Mouse (Mus musculus) adrenal gland, postnatal 0 days (tissue): ENCODE data around the gene Smcr8. TPM values are rescaled to one million over a fixed set of nuclear protein-coding genes. Genes with fewer than 3 reads are reported as not detected.

Experiments used
- microRNA-seq: library from miRNA; unstranded; fragments of <30 nt; microRNA quantifications from one replicate; pipeline ENCODE4, GENCODE M21; 2016; ENCODE audit warnings: borderline replicate concordance; ENCODE audit not compliant: insufficient number of aligned reads
- polyA plus RNA-seq: library from polyadenylated mRNA; unstranded; fragments of >200 nt; fragmentation: Nextera tagmentation; extraction: Ambion mirVana; gene quantifications from 2 replicates; pipeline ENCODE4 v1.2.1, GENCODE M21; 2015

The Smcr8 gene
- 1.8 and 2.3 TPM in 2 replicates for polyA plus RNA-seq

GRCm38 (mm10) chr11:60776829-60777740, at the start of gene Smcr8, which contains the start of gene Top3a:
Gene Smcr8 (plus strand): TSS chr11:60777524.
Gene Top3a (minus strand): TSS chr11:60777365.

GRCm38 (mm10) chr11:60728260-60728761, 49.0 kb upstream of the Smcr8 start, which contains the start of gene Mief2:
Gene Mief2 (plus strand): TSS chr11:60728398.

GRCm38 (mm10) chr11:60811618-60812017, 34.3 kb downstream of the Smcr8 start, which contains the start of gene Shmt1:
Gene Shmt1 (minus strand): TSS chr11:60811718.

GRCm38 (mm10) chr11:60830433-60831052, 53.2 kb downstream of the Smcr8 start, which contains the start of gene Dhrs7b:
Gene Dhrs7b (plus strand): TSS chr11:60830631.

Small RNA genes within 50 kb of the gene (microRNA-seq; reads per million reads assigned to microRNA genes)
- gene Mir5100: 3.2 reads per million

Other genes with a start within 250 kb of the Smcr8 start
- 25.8 and 38.5 TPM in 2 replicates for gene Alkbh5, start 241.1 kb upstream of the Smcr8 start, polyA plus RNA-seq
- gene Llgl1, start 77.8 kb upstream of the Smcr8 start, polyA plus RNA-seq: 19.4 and 21.3 TPM in 2 replicates
- gene Flii, start 50.3 kb upstream of the Smcr8 start, polyA plus RNA-seq: 45.0 and 63.2 TPM in 2 replicates
- 10.6 and 21.4 TPM in 2 replicates for gene Mief2, start 49.1 kb upstream of the Smcr8 start, polyA plus RNA-seq
- gene Top3a, start 159 bp upstream of the Smcr8 start, polyA plus RNA-seq: 5.9 and 9.2 TPM in 2 replicates
- gene Shmt1, start 34.2 kb downstream of the Smcr8 start, polyA plus RNA-seq: 27.4 and 79.2 TPM in 2 replicates
- gene Dhrs7b, start 53.1 kb downstream of the Smcr8 start, polyA plus RNA-seq: 50.2 and 51.8 TPM in 2 replicates
- 52.7 and 52.9 TPM in 2 replicates for gene Tmem11, start 101.7 kb downstream of the Smcr8 start, polyA plus RNA-seq
- 11.1 and 12.3 TPM in 2 replicates for gene Natd1, start 137.2 kb downstream of the Smcr8 start, polyA plus RNA-seq
- gene Map2k3, start 154.5 kb downstream of the Smcr8 start, polyA plus RNA-seq: 47.7 and 99.6 TPM in 2 replicates
- 1.4 and 2.2 TPM in 2 replicates for gene Kcnj12, start 245.0 kb downstream of the Smcr8 start, polyA plus RNA-seq